Mouse (Mus musculus) cerebellum, adult 9-11 months (tissue): ENCODE measurements around the gene Gm10697.
"Not testable (repeated sequence)": the region's sequence is repeated elsewhere in the genome, so short reads cannot be mapped to it uniquely, and the experiment has no call there.

Source experiments
- DNase-seq: peaks from one replicate; pipeline ENCODE4 v3.0.0; 2022

The Gm10697 gene

DNA sequence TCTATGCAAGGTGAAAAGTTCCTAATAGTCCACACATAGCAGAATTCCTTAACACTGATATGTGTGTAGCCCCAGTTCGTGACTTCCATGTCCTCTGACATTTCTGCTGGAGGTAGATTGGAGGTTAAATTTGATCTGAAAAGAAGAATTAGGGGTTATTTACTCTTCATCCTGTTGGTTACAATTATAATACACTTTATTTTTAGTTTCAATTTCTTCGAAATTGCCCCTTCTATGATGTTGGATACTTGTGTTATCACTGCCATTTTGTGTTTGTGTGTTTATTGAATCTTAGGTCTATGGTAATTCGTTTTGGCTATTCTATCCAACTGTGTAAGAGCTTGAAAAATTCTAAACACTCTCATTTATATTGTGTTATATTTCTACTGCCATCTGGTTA is at the start of gene Gm10697:
Gm10697 (minus strand) TSS at position 101 of the 400 bp plus-strand sequence.
- not testable (repeated sequence) for DNase-seq

DNA sequence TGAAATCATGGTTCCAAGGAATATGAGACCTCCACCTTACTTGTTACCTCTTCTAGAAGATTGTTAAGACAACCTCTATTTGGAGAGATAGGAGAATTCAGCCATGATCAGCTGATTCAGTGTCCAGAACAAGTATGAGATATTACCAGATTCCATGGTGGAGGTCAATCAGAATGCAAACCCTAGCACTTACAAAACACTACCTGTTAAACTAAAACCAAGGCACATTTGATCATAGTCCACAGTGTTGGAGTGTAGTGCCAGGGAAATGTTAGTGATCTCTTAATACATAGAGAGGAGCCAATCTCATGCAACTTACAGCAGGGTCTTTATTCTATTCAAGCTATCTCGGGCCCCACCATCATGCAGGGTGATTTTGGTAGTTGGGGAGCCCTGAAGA is 42.6 kb upstream of the Gm10697 start:
- DNase-seq, result not testable (repeated sequence)

- DNase-seq, result not testable (repeated sequence)
Measured at GRCm38 (mm10) chr3:94054785-94055184, 17.7 kb downstream of the Gm10697 start, which contains the start of gene Gm9125. TSS of gene Gm9125 (minus strand) at chr3:94054885.

- DNase-seq, result not testable (repeated sequence)
Measured at GRCm38 (mm10) chr3:94049566-94050121, 22.8 kb downstream of the Gm10697 start.

DNA sequence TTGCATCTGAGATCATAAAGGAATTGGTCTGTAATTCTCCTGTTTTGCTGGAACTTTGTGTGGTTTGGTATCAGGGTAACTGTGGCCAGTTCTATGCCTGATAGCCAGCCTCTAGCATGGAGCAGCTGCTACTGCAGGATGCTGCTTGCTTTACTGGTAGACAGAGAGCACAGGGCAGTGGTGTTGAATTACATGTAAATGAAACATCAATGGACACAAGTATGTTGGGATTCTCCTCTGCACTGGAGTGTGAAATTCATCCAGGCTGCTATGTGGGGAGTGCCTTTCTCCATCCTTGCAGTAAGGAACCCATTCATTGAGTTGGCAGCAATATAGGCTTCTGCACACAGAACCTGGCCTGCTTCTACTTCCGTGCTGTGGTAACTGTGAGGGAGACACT is 34.2 kb downstream of the Gm10697 start:
- not testable (repeated sequence) for DNase-seq

DNA sequence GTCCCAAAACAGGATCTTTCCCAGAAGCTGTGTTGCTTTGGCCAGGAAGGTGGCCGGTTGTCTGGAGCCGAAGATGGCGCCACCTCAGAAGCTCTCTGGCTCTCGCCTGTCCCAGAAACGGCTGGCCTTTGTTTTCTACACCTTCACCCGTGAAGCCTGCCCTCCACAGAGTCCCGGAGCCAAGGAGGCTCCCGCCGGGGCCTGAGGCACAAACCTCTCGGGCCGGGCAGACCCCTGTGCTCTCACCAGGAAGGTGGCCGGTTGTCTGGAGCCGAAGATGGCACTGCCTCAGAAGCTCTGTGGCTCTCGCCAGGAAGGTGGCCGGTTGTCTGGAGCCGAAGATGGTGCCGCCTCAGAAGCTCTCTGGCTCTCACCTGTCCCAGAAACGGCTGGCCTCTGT is 38.0 kb downstream of the Gm10697 start:
- DNase-seq, result not testable (repeated sequence)
